Mouse (Mus musculus) retina, postnatal 1 day (tissue): ENCODE results near the gene Akap13.

ENCODE experiments used
- DNase-seq: peaks from one replicate; pipeline ENCODE4 v3.0.0-alpha.2; 2012

Akap13 gene

DNA sequence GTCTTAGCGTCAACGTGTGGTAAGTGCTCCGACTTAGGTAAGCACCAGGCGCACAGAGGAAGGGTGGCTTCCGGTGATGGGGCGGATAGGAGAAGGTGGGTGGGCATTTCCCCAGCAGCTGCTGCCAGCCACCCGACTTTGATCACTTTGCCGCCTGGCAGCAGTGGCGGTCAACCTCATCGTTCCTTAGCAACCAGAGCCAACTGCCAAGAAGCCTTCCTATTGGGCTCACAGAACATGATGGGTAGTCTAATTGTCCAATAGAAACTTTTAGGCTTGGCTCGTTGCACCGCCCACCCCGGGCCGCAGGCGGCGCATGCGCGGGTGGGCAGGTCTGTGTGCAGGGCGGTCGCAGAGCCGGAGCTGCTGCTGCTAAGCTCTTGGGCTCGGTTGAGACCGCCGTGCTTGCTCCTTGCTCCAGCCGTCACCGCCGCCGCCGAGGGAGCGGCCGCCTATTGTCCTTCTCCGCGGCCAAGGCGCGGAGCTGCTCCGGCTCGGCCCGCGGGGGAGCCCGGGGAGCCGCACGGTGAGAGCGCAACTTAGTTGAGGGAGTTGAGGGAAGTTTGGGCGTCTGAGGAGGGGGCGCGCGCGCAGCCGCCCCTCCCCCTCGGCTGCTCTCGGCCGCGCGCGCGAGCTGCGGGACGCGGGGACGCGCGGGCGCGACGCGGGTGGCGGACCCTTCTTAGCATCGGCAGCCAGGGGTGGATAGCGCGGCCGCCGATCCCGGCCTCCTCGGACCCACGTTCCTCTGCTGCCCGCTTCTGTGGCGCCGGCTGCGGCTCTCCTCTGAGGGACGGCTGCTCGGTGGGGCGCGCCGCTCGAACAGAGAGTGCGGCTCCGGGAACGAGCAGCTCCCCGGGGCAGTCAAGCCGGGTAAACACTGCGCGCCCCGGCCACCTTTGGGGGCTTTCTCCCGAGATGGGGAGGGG is at the start of gene Akap13:
Akap13 (plus strand) TSS at position 312 of the 929 bp plus-strand sequence.
- DNase-seq, result peak; percentile 99

DNA sequence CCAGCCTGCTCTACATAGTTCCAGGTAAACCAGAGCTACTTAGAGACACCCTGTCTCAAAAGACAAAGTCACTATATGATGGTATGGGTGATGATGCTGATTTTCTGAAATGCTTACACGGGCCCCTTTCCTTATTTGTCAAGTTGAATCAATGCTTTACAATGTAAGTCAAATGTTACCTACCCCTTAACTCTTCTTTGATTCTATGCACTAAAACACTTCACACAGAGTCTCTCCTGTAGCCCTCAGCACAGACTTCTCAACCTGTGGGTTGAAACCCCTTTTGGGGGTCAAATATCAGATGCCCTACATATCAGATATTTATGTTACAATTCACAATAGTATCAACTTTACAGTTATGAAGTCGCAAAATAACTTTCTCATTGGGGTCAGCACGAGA is 44.7 kb upstream of the Akap13 start:
- no peak for DNase-seq

DNA sequence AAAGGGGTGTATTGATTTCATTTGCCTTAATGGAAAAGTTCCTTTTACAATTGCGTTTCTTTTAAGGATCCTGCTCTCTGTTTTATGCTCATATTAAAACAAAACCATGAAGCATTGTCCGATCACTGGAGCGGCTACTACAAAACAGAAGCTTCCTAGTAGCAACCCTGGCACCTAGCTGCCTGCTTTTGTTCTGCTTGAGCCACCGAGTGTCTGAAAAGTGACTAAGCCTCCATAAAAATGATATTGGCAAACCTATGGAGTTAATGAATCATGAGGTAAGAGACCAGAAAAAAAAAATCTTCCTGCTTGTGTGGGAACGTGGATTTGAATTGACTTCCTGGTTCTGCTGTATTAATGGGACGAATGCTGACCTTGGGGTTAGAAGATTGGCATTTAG is 44.1 kb upstream of the Akap13 start:
- DNase-seq, result no peak

GRCm38 (mm10) chr7:75412011-75412510 is 43.3 kb upstream of the Akap13 start:
- no peak for DNase-seq

DNA sequence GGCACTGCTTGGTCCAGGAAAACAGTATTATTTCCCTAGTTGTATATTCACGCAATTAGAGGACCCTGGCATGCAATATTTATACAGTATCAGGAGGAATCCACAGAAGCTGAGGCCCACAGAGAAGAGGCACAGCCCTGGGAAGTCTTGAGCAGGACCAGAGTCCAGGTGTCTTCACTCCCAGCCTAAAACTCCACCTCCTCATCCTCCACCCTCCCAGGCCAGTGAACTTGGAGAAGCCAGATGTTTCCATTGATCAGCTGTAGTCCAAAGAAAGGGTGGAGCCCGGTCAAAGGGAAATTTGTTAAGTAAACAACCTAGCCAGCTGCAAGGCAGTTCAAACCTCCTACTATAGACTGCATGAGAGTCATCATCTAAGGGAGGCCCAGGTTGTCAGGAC is 42.8 kb upstream of the Akap13 start:
- no peak for DNase-seq

GRCm38 (mm10) chr7:75413903-75414302 is 41.4 kb upstream of the Akap13 start:
- peak; percentile 71 for DNase-seq

DNA sequence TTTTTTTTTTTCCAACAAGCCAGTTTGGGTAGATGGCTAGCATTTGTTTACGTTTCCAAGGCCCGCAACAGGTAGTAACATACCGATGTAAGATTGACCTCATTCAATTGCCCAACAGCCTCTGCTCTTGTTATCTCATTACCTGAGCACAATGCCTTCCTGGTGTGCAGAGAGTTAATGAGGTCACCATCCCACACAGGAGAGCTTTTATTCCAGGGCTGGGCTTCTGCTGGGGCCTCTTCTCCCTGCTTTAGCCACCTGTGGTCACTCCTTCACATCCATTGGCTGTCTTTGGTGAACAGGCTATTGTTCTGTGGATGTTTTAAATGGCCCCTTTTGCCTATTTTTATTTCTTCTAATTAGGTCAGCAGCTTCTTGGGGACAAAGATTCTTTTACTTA is 41.0 kb upstream of the Akap13 start:
- peak; percentile 79 for DNase-seq

DNA sequence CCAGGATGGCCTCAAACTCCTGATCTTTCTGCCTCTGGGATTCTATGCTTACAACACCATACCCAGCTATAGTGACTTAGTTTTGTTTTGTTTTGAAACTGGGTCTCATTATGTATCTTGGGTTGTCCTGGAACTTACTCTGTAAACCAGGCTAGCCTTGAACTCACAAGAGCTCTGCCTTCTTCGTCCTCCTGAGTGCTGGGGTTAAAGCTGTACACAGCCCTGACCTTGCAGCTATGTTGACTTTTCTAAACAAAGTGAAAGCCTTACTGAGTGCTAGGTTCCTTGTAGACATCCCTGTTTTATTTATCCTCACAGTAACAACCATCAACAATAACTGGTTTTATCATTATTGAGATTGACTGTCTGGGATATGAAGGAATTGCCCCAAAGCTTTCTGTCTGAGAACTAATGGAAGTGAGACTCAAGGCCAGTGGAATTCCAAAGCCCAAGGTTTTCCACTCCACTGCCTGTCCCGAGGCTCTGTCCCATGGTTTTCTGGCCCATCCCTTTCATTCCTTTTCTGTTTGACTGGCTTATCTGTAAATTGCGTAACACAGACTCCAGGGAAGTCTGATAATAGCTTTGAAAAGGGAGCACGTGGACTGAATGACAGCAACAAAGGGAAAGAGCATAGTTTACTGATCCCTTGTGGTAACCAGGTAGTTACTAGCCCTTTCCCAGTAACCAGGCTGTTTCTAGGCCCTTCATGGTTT is 40.0 kb upstream of the Akap13 start:
- DNase-seq, result no peak

GRCm38 (mm10) chr7:75415882-75416585 is 39.3 kb upstream of the Akap13 start:
- no peak for DNase-seq

DNA sequence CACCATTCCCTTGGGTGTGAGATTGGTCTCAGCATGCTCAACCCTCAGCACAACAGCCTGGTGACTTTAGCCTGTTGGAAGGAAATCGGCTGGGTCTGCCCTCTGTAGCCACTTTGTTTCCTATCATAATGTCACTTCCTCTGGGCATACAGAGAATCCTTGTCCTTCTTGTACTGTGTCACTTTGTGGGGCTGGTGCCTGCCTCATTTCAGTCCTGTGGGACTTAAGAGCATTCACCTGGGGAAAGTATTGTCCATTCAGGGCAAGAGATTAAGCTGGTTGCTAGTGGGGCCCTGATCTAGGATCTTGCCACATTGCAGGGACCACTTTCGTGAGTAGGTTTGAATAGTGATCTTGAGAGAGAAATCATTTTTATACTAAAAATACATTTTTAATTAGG is 34.4 kb upstream of the Akap13 start:
- no peak for DNase-seq

DNA sequence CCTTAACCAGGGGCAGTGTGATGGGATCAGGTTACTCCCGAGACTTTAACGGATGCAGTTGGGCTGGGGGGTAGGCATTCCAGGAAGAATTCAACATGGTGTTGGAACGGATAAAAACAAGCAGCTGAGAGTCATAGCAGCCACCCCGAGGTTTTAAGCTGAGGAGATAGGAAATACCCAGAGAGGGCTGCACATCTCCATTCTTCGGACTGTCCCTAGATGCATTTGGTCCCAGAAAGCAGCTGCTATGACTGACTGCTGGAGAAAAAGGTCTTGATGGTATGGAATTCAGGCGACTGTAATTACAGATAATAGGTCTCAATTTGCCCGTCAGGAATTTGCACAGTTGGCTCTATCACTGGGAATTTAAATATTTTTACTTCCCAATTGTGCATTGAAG is 31.2 kb upstream of the Akap13 start:
- DNase-seq, result no peak

DNA sequence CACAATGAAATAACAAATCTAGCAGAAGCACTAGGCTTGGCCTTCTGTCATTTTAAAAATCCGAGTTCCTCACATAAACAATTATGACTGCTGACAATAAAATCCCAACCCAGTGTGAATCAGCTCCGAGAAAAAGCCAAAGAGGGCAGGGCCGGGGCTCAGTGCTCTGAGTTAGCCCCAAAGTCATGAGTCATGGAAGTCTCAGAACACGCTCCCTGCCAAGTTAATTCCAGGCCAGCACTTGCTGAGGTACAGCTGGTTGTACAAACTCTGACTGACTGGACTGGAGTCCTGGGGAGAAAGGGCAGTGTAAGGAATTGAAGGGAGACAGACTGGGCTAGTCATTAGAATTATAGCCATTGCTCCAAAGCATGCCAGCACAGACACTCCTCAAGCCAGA is 28.0 kb upstream of the Akap13 start:
- no peak for DNase-seq

DNA sequence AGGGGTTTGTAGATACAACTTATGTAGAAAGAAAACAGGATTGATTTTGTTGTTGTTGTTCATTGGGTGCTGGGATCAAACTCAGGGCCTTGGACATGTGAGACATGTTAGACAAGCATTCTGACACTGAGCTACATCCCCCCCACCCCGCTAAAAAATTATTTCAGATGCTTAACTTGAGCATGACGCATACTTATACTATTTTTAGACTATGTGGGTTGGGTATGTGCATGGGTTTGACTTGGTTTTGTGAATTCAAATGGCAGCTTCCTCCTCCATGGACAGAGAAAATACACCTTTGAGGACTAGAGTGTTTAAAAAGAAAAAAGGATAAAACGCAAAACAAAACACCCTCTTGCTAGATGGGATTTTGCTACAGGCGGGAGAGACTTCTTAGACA is 26.4 kb upstream of the Akap13 start:
- no peak for DNase-seq

DNA sequence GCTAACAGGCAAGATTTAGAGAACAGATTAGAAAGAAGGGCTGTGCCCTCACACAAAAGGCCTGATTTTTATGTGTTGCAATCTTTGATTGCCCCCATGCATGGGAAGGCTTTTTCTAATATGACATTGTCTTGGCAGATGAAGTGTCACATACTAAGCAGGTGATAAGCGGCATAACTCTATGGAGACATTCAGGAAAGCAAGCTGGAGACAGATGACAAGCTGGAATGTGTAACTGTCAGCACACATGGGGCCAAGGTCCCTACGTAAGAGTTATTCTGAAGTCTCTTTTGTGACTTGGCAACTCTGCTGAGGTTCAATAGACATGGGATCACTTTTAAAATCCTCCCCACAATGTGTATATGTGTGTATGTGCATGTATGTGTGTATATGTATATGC is 24.8 kb upstream of the Akap13 start:
- DNase-seq, result no peak

DNA sequence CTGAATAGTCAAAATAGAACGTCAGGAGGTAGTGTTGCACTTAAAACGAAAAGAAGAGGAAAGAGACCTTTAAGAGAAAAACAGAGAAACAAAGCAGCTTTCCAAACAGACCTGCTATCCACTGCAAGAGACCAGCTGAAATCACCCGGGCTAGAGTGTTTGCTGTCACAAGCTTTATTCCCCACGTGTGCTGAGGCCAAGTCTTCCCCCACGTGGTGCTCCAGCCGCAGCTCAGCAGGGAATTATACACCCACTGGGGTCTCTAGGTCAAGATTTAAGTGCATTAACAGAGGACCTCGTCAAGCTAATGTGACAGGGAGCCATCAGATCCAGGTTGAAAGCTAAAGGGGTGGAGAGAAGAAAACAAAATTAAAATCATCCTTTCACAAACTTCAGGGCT is 24.3 kb upstream of the Akap13 start:
- peak; percentile 50 for DNase-seq

DNA sequence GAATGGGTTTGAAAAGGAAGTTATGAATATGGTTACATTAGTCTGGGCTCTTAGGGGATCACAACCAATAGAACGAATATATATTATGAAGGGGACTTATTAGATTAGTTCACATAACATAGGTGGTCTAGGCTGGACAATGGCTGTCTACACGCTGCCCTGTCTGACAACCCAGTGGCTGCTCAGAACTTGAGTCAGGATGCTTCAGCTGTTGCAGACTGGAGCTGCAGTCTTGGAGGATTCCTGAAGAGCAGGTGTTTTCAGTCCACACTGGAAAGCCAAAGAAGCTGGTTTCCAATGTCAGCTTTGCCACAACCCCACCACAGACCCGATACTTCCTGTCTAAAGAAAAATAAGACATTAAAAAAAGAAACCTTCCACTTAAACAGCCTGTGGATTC is 23.3 kb upstream of the Akap13 start:
- DNase-seq, result no peak

- DNase-seq, result no peak
These were observed 18.7 kb upstream of the Akap13 start for GRCm38 (mm10) chr7:75436413-75437174.

DNA sequence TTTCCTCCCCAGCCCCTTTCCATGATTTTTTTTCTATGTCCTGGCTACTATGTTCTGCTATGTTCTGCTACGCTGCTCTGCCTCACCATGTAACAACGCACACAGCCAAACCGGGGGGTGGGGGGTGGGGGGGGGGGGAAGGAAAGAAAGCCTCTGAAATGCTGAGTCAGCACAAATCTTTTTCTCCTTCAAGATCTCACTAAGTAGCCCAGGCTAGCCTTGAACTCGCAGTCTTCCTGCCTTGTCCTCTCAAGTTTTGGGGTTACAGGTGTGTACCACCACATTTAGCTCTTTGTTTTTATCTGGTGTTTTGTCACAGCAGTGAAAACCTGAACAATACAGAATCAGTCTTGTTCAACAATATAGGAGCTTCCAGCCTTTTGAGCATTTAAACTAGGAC is 15.8 kb upstream of the Akap13 start:
- DNase-seq, result no peak

GRCm38 (mm10) chr7:75440241-75440640 is 15.1 kb upstream of the Akap13 start:
- DNase-seq, result no peak

- DNase-seq, result no peak
These were observed 13.4 kb upstream of the Akap13 start for GRCm38 (mm10) chr7:75441947-75442346.

DNA sequence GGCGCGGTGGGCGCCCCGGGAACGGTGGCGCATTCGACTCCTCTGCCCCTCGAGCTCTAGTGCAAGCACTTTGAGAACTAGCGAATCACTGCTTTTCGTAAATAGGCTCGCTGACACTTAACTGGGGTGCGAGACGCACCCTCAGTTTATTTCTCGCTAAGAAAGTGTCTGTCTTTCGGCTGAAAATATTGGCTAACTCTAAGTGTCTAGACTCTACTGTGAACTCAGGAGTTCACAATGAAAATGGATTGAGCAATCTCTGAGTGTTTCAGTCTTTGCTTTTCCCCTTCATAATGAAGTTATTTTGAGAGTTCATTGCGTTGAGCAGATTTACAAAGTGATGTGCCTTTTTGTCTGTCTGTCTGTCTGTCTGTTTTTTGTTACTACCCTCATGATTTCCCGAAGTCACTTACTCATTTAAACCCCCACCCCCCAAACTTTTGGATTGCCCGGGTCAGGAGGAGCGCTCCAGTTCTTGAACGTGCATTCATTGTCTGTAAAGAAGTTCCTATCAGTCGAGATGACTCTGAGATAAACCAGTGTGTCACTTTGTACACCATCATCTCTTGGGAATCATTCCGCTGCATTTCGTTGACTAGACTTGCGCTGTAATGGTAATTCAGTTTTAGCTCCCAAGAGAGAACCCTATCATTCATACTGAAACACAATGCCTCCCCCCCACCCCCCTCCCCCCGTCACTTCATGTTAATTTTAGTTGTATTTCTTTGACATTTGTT is 986 bp downstream of the Akap13 start:
- peak; percentile 20 for DNase-seq

GRCm38 (mm10) chr7:75460290-75460689 is 5.0 kb downstream of the Akap13 start:
- no peak for DNase-seq
